Mouse (Mus musculus) hindbrain, embryonic 16.5 days (tissue): ENCODE data around the gene Szrd1. TPM values are rescaled to one million over a fixed set of nuclear protein-coding genes. Genes with fewer than 3 reads are reported as not detected.
"Not testable (repeated sequence)": the region's sequence is repeated elsewhere in the genome, so short reads cannot be mapped to it uniquely, and the experiment has no call there.

Source experiments
- ATAC-seq: fragments of 200-750 bp; cut with Nextera tagmentation; 2 replicates; pipeline ENCODE4 v1.8.0; 2017; ENCODE audit warnings: moderate TSS enrichment, moderate library complexity
- H3K27ac ChIP-seq: fragments of 300-500 bp; sonication (generic); 2 replicates; pipeline ENCODE4 v1.5.1; 2014; ENCODE audit warnings: low read depth, mild to moderate bottlenecking, control low read depth, low read length, moderate library complexity
- H3K27me3 ChIP-seq: fragments of 300-500 bp; sonication (generic); replicated peaks from 2 replicates; pipeline ENCODE4 v1.6.1; 2014; ENCODE audit warnings: low read length; ENCODE audit not compliant: control insufficient read depth, insufficient read depth
- H3K36me3 ChIP-seq: fragments of 300-500 bp; sonication (generic); 2 replicates; pipeline ENCODE4 v1.6.1; 2014; ENCODE audit warnings: mild to moderate bottlenecking, low read length, moderate library complexity, mixed read lengths; ENCODE audit not compliant: control insufficient read depth, insufficient read depth
- H3K4me1 ChIP-seq: fragments of 300-500 bp; sonication (generic); 2 replicates; pipeline ENCODE4 v1.6.1; 2014; ENCODE audit warnings: low read depth, low read length; ENCODE audit not compliant: control insufficient read depth, insufficient read depth
- H3K4me2 ChIP-seq: fragments of 300-500 bp; sonication (generic); 2 replicates; pipeline ENCODE4 v1.6.1; 2014; ENCODE audit warnings: mild to moderate bottlenecking, low read length, control low read depth, moderate library complexity
- H3K4me3 ChIP-seq: fragments of 300-500 bp; sonication (generic); 2 replicates; pipeline ENCODE4 v1.5.1; 2014; ENCODE audit warnings: mild to moderate bottlenecking, low read length, control low read depth, moderate library complexity
- H3K9ac ChIP-seq: fragments of 300-500 bp; sonication (generic); 2 replicates; pipeline ENCODE4 v1.6.1; 2014; ENCODE audit warnings: low read depth, mild to moderate bottlenecking, control low read depth, low read length, moderate library complexity
- H3K9me3 ChIP-seq: fragments of 300-500 bp; sonication (generic); 2 replicates; pipeline ENCODE4 v1.6.1; 2014; ENCODE audit warnings: mild to moderate bottlenecking, low read length, moderate library complexity; ENCODE audit not compliant: control insufficient read depth
- WGBS: fragments of 180-500 bp; shearing (Covaris S2); extraction: QIAGEN DNeasy Blood & Tissue Kit; methylation state at CpG from one replicate; pipeline ENCODE4 v1.1.7; 2014; 5-methylcytosine and 5-hydroxymethylcytosine counted together
- polyA plus RNA-seq: library from polyadenylated mRNA; unstranded; fragments of >200 nt; fragmentation: Nextera tagmentation; extraction: Ambion mirVana; gene quantifications from 2 replicates; pipeline ENCODE4 v1.2.1, GENCODE M21; 2015

Gene Szrd1
- polyA plus RNA-seq, 1 experiment from 2014 or later: 22.4 TPM

DNA sequence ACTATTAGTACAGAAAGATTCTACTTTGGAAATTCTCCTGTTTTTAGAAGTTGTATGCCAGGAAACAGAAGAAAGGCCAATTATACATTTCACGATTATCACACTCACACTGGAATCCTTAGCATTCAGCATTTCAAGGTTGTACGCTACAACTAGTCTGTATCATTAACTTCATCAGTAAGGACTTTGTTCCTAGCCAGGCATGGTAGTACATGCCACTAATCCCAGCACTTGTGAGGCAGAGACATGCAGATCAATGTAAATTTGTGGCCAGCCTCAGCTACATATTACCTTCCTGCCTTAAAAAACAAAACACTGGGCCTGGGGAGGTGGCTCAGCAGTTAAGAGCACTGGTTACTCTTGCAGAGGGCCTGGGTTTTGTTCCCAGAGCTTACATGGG is 19.0 kb upstream of the Szrd1 start:
- no peak overlapping the region for H3K4me3 ChIP-seq
- H3K27me3 ChIP-seq: no peaks in the 10 kb centered on the region
- no peak overlapping the region for H3K9ac ChIP-seq
- no peak overlapping the region for H3K4me2 ChIP-seq
- no peak overlapping the region for H3K27ac ChIP-seq
- WGBS: 91% methylated on average over 2 of the region's 2 CpGs
- ATAC-seq: no peak
- H3K4me1 ChIP-seq: no peaks in the 10 kb centered on the region; the same call in 1 of the 2 replicates
- H3K36me3 ChIP-seq: no peaks in the 10 kb centered on the region
- H3K9me3 ChIP-seq: no peaks in the 10 kb centered on the region

DNA sequence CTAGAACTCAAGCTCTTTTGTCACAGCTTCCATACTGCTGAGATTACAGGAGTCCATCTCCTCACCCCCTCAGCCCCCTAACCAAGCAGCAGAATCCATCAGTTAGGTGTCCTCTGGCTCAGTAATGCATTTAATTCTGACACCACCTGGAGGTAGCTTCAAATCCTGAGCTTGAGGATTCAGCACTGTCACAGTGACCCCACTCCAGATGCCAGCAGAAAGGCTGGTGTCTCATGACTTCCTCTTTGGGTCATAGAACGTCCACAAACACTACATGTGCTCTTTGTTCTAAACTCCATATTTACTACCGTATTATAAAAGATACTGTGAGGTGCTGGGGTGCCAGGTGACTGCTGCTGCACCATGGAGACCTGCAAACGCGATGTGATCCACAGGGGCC is 17.9 kb upstream of the Szrd1 start:
- no peaks in the 10 kb centered on the region for H3K9me3 ChIP-seq
- no peak overlapping the region for H3K27ac ChIP-seq
- peaks cover 2% of the 10 kb centered on the region; the same call in 1 of the 2 replicates for H3K4me1 ChIP-seq
- no peaks in the 10 kb centered on the region for H3K36me3 ChIP-seq
- no peak overlapping the region for H3K9ac ChIP-seq
- ATAC-seq: no peak
- no peak overlapping the region for H3K4me2 ChIP-seq
- H3K27me3 ChIP-seq: no peaks in the 10 kb centered on the region
- no peak overlapping the region for H3K4me3 ChIP-seq
- WGBS: 76% methylated on average over 4 of the region's 4 CpGs

DNA sequence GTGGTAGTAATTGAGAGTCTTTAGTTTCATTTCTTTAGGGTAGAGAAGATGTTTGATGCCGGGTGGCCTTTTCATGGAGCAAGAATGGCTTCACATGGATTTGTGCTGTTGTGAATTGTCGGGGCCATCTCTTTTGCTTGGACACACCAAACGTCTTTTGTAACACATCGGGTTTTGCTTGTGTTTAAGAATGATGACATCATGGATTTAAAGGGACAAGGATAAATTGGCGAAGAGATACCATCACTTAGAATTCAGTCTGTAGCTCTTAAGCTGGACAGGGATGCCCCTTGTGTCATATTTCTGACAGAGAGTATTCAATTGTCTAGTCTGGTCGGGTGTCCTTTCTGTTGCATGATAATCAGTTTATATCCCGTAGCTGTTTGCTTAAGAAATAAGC is 9.5 kb upstream of the Szrd1 start:
- no peaks in the 10 kb centered on the region for H3K36me3 ChIP-seq
- no peak overlapping the region for H3K27ac ChIP-seq
- peak overlapping the region; percentile 96 for H3K9ac ChIP-seq
- 17% methylated on average over 7 of the region's 7 CpGs for WGBS
- H3K9me3 ChIP-seq: no peaks in the 10 kb centered on the region
- ATAC-seq: no peak
- H3K4me2 ChIP-seq: peak overlapping the region; percentile 86
- H3K27me3 ChIP-seq: no peaks in the 10 kb centered on the region
- peak overlapping the region; percentile 93 for H3K4me3 ChIP-seq
- H3K4me1 ChIP-seq: peaks cover 17% of the 10 kb centered on the region

GRCm38 (mm10) chr4:141148009-141148801 is 8.6 kb upstream of the Szrd1 start:
- peak overlapping the region; percentile 92 for H3K27ac ChIP-seq

DNA sequence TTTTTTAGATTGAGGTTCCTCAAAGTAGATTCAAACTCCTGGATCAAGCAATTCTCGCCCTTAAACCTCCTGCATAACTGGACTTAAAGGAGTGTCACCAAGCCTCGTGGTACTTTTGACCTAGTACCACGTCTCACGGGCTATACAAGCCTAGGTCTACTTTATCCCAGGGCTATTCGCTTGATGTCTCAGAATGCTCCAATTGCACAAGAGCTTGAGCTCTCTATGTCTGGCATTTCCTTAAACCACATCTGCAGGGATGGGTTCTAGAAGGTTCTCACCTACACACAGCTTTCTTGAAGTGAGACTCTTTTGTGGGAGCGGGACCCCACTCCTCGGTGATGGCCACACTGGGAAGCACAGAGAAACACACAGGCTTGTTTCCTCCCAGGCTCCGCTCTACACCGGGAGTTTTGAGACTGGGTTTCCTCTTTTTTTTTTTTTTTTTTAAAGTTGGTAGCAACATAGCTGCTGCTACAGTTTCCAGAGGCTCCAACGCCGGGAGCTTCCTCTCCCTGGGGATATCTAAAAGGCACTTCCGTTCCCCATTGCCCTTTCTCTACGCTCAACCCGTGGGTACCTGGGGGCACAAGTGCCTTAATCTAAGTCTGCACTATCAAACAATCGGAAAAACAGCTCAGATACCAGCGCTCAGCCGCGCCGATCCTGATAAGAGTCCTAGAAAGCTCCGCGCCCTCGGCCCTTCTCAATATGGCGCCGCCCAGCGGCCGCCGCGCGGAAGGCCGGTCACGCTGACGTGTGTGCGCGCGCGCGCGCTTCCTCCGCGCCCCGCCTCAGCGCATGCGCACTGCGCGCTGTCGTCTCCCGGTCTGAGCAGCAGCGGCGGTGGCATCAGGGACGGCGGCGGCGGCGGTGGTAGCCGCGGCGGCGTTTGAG is 7.8 kb upstream of the Szrd1 start, which contains the start of gene Fbxo42:
Fbxo42 (plus strand) TSS at position 802 of the 897 bp plus-strand sequence.
- 9% methylated on average over 58 of the region's 58 CpGs for WGBS
- peak; percentile 91 for ATAC-seq
- H3K9ac ChIP-seq: peak within 1 kb of the TSS; percentile 96

More at GRCm38 (mm10) chr4:141148009-141148801, 8.6 kb upstream of the Szrd1 start:
- Histone ChIP-seq H3K27me3 (no peaks in the 10 kb centered on the region), H3K9ac (peak overlapping the region; percentile 96), H3K9me3 (no peaks in the 10 kb centered on the region), H3K4me3 (peak overlapping the region; percentile 93), H3K4me2 (peak overlapping the region; percentile 86), H3K36me3 (no peaks in the 10 kb centered on the region), H3K4me1 (peaks cover 17% of the 10 kb centered on the region)
- ATAC-seq: peak; percentile 79
- WGBS: under 1% methylated on average over 66 of the region's 66 CpGs

GRCm38 (mm10) chr4:141146491-141147033 is 7.0 kb upstream of the Szrd1 start:
- H3K4me2 ChIP-seq: no peak overlapping the region

More for the DNA sequence above, 7.8 kb upstream of the Szrd1 start, which contains the start of gene Fbxo42:
- peaks cover 14% of the 10 kb centered on the region for H3K4me1 ChIP-seq
- H3K4me3 ChIP-seq: peak within 1 kb of the TSS; percentile 93
- peak within 1 kb of the TSS; percentile 86 for H3K4me2 ChIP-seq
- peak within 1 kb of the TSS; percentile 92 for H3K27ac ChIP-seq
- no peaks in the 10 kb centered on the region for H3K27me3 ChIP-seq
- H3K36me3 ChIP-seq: no peaks in the 10 kb centered on the region
- no peaks in the 10 kb centered on the region for H3K9me3 ChIP-seq

GRCm38 (mm10) chr4:141145124-141145523 is 5.5 kb upstream of the Szrd1 start:
- H3K4me2 ChIP-seq, H3K36me3 ChIP-seq, H3K4me3 ChIP-seq, H3K9ac ChIP-seq, H3K27ac ChIP-seq, H3K27me3 ChIP-seq, H3K9me3 ChIP-seq, ATAC-seq: not testable (repeated sequence)
- peaks cover 12% of the 10 kb centered on the region for H3K4me1 ChIP-seq
- 95% methylated on average over 9 of the region's 16 CpGs for WGBS

More at GRCm38 (mm10) chr4:141146491-141147033, 7.0 kb upstream of the Szrd1 start:
- ATAC-seq: no peak
- H3K36me3 ChIP-seq: no peaks in the 10 kb centered on the region
- H3K27me3 ChIP-seq: no peaks in the 10 kb centered on the region
- no peak overlapping the region for H3K9ac ChIP-seq
- H3K27ac ChIP-seq: no peak overlapping the region
- H3K4me1 ChIP-seq: peaks cover 13% of the 10 kb centered on the region
- no peaks in the 10 kb centered on the region for H3K9me3 ChIP-seq
- H3K4me3 ChIP-seq: no peak overlapping the region
- WGBS: 96% methylated on average over 6 of the region's 6 CpGs

DNA sequence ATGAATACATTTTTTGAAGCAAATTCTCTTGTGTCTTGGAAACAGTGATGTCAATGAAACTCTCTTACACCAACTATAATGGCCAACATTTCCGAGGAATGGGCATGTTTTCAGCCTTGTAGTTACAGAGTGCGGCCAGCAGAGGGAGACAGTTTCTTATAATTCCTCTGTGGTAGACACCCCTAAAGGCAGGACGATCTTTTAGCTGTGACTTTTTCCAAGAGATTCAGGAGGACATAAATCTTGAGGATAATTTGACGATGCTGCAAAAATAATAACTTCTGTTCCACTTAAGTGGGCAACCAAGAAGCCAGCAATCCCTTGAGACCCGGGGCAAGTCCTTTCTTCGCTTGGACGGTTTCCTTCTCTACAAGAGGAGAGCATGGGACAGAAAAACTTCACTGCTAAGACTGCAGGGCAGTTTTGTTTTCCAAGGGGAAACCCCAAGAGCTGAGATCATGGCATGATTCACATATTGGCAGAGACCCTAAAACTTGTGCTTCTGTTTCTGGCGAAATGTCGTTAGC is 2.8 kb upstream of the Szrd1 start:
- Histone ChIP-seq H3K9ac (no peak overlapping the region; the same call in 1 of the 2 replicates), H3K4me2 (peak overlapping the region; percentile 21; the same call in 1 of the 2 replicates), H3K27me3 (no peaks in the 10 kb centered on the region), H3K27ac (no peak overlapping the region), H3K4me1 (peaks cover 11% of the 10 kb centered on the region), H3K9me3 (no peaks in the 10 kb centered on the region), H3K4me3 (no peak overlapping the region), H3K36me3 (no peaks in the 10 kb centered on the region)
- WGBS: 24% methylated on average over 9 of the region's 9 CpGs
- ATAC-seq: no peak
